Mouse (Mus musculus): Measurements from ENCODE around the gene Ccdc170.
"Not testable (repeated sequence)": the region's sequence is repeated elsewhere in the genome, so short reads cannot be mapped to it uniquely, and the experiment has no call there.

Ccdc170 gene

DNA sequence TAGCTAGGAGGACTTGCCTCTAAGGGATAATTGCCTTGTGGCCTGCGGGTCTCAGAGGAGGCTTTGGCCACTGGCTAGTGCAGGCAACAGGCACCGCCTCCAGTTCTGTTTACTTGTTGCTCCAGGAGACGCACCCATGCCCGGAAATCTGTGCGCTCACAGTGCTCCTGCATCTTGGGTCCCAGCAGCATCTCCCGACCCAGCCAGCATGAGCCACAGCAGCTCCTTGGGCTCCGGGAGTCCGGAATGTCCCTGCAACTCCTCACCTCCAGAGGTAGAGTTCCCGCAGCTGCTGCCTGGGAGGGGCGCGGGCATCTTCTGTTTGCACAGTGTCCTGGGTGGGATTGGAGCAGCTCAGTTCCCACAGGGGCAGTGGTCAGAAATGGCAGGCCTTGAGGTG is at the start of gene Ccdc170:
Ccdc170 (plus strand) TSS at position 148 of the 400 bp plus-strand sequence.
- DNase-seq: no peak

DNA sequence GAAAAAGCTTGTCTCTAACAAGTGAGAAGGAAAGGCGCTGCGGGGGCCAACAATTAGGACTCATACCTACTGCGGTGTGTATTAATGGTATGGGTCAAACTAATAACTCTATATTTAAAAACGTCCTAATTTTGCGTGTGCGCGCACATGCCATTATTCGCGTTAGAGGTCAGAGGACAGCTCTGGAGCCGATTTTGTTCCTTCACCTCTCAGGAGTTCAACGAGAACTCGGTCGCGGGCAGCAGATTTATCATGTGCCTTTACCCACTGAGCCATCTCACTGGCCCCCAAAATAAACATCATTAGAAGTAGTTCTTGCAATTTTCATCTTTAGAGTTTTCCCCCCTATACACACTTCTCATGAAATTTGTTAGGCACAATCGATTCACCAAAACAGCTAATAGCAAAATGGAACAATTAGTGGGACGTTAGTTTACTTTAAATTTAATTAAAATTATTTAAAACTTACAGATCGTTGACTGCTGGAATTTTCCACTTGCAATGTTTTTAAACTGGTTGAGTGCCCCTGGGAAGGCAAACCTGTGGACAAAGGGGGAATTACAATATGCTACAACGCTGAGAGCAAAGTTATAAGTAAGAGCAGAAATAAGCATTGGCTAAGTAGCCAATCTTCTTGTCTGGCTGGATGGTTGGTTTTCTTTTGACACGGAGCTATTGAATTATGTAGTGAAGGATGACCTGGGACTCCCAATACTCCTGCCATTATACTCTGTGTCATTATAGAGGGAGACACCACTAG is 49.1 kb upstream of the Ccdc170 start:
- no peak for DNase-seq

GRCm38 (mm10) chr10:4433871-4434270 is 48.4 kb upstream of the Ccdc170 start:
- not testable (repeated sequence) for DNase-seq

DNA sequence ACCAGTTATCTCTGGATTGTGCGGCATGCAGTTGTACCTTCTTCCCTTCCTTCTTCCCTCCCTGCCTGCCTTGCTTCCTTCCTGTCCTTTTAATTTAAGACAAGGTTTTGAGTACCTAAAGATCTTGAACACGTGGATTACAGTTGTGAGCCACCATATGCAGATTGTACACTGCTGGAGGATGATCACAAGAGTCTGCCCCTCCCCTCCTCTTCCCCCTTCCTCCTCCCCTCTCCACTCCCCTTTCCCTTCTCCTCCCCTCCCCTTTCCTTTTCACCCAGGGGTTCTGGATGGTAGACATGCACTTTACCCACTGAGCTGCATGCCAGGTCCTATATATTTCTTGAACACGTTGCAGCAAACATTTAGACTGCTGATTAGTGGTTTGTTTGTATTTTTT is 46.9 kb upstream of the Ccdc170 start:
- no peak for DNase-seq

- no peak for DNase-seq
These were observed 25.9 kb upstream of the Ccdc170 start for GRCm38 (mm10) chr10:4456409-4456808.

- no peak for DNase-seq
These were observed 22.1 kb upstream of the Ccdc170 start for GRCm38 (mm10) chr10:4460201-4460600.

DNA sequence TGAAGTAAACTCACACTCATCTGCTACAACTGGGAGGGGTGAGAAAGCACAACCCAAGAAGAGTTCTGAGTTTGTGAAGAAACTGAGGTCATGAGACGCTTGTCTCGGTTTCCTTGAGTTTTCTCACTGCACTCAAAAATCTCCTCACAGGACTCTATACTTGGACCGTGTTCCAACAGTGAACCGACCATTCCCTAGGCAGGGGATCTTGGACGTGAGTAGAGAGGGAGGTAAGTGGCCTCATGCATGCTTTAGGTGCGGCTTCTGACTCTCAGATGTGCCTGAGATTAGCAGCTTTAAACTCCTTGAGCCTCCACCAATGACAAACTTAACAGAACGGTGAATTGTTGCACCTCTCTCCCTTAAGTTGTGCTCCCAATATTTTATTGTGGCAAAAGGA is 16.5 kb upstream of the Ccdc170 start:
- DNase-seq: no peak

GRCm38 (mm10) chr10:4469406-4469805 is 12.9 kb upstream of the Ccdc170 start:
- no peak for DNase-seq

DNA sequence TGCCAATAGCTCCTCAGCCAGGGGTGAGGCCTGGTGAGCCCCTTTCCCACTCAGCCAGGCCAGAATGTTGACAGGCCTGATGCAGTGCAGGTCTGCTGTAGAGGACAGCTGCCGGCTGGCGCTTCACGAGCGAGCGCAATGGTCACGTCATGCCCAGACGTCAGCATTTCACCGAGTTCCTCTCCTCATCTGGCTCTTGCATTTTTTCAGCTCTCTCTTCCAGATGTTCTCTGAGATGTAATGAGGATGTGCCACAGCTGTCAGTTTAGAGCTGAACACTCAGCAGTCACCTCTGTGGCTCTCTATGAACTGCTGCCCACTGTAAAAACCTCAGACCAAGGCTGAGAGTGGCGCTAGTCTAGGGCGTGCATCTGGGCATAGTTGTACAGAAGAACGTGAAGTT is 8.7 kb upstream of the Ccdc170 start:
- no peak for DNase-seq

DNA sequence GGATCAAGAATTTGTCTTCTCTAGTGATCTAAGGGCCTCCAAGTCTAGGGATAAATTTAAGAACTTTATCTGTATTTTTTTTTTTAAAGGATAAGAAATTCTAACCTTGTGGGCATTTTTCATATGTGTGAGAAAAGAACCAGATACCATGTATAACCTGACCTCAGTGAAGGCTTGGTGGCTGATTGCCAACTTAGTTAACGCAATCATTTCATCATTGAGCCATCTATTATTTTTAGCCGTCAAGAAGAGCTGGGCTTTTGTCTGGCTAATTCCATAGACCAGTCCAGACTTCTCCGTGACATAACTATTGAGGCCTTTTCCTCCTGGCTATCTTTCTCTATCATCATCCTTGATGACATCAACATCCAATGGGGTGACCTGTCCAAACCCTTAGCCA is 6.9 kb upstream of the Ccdc170 start:
- no peak for DNase-seq

DNA sequence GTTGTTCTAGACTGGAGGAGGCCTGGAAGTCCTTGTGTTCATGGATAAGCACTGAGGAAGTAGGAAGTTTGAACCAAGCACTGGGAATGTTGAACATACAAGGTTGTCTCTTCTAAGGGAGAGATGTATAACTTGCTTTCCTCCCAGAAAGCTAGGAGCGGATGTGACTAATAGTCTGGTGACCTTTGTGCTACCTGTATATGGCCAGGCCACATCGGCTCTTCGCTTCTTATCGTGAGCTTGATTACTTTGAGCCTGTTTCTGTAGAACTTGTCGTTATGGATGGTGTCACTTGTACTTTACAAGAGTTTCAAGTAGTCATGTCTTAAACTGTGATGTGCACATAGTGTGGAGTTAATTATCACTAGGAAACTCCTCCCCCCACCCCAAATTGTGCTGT is 5.7 kb upstream of the Ccdc170 start:
- DNase-seq: no peak

DNA sequence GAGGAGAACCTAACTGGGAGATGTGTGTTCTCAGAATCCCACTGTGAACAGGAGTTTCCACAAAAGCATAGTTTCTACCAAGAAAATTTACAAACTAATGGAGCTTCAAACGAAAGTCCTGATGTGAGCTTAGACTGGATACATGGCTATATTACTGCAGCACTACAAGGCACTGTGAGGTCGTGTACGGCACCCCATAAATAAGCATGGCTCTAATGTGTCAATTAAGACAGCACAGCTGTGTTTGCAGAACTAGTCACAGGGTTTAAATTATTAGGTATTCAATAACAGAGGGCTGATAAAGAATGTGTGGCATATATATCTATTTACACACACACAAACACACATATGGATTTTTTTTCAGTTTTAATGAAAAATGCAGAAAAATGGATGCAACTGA is 1.4 kb upstream of the Ccdc170 start:
- DNase-seq: no peak

DNA sequence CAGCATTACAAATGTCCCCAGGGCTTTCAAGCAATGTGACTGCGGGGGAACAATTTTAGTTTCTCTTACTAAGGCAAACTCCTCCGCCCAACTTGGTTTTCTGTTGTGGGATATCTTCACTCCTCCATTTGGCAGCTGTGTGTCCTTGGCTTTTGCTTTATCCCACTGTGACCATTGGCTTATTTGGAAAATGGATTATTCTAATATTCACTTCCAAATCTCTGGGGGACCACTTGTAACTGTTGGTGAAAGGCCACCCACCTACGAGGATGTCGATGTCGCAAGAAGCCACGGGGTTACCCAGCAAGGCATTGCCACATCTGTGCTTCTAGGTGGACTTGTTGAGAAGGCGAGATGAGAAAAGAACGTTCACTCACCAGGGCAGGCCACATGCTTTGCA is 607 bp upstream of the Ccdc170 start:
- DNase-seq: no peak

DNA sequence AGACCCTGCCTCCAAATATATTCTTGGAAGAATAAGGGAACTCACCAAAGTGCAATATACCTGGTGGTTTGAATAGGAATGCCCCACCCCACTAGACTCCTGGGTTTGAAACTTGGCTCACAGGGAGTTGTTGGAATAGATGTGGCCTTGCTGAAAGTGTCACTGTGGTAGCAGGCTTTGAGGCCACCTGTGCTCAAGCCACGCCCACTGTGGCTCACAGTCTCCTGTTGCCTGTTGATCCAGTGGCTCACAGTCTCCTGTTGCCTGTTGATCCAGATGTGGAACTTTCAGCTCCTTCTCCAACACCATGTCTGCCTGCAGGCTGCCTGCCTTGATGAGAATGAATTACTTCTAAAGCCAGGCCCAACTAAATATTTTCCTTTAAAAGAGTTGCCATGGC is 1.5 kb downstream of the Ccdc170 start:
- DNase-seq: no peak

- DNase-seq: no peak
These were observed 2.7 kb downstream of the Ccdc170 start for GRCm38 (mm10) chr10:4484986-4485385.

- DNase-seq: no peak
These were observed 7.6 kb downstream of the Ccdc170 start for GRCm38 (mm10) chr10:4489865-4490264.

DNA sequence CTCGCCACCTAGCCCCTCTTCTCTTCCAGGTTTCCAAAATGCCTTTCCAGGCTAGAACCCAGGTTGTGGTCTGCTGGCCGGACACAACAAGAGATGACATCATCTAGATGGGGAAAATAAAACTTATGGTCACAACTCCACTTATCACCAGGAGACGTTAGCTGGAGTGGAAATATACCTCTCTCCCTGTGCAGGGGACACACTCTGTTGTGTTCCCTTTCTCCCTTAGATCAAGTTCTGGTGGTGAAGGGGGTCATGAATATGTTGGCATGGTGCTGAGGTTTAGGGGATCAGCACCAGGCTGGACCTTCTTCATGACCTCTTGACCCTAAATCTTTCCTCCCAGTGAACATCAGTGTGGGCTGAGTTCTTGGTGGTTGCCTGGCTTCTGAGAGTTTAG is 9.0 kb downstream of the Ccdc170 start:
- DNase-seq: no peak

GRCm38 (mm10) chr10:4492045-4492444 is 9.7 kb downstream of the Ccdc170 start:
- DNase-seq: no peak

GRCm38 (mm10) chr10:4492909-4493308 is 10.6 kb downstream of the Ccdc170 start:
- no peak for DNase-seq

DNA sequence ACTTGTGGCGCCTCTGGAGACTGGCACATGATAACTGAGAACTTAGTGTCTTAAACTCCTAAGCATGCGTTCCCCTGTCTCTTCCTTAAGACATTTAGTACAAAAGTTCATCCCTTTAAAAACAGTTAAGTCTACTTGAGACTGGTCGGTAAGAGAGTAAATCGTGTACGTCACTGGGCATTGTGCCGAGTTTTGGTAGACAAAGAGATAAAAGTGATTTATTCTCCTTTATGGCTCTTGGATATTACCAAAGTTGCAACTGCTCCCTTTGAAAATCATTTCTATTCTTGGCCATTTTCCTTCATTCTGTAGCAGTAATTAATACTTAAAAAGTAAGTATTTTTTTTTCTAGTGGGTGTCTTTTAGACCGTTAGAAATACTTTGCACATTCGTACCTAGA is 20.9 kb downstream of the Ccdc170 start:
- no peak for DNase-seq

DNA sequence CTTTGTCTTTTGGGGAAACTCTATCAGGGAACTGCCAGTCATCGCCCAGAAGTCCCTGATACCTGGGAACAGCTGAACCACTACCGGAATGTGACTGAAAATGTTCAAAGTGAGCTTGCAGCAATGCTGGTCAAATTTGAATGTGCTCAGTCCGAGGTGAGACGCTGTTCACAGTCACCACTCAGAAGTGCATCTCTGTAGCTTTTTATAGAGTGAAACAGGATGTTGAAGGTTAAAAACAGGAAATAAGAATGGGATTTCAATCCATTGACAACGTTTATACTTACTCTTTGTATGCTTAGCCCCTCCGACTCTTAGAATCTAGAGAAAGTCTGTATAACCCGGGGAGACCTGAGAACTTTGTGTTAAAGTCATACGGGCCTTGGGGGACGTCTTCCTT is 30.4 kb downstream of the Ccdc170 start:
- no peak for DNase-seq

GRCm38 (mm10) chr10:4517614-4518013 is 35.3 kb downstream of the Ccdc170 start:
- no peak for DNase-seq

- no peak for DNase-seq
These were observed 37.3 kb downstream of the Ccdc170 start for GRCm38 (mm10) chr10:4519645-4520044.

DNA sequence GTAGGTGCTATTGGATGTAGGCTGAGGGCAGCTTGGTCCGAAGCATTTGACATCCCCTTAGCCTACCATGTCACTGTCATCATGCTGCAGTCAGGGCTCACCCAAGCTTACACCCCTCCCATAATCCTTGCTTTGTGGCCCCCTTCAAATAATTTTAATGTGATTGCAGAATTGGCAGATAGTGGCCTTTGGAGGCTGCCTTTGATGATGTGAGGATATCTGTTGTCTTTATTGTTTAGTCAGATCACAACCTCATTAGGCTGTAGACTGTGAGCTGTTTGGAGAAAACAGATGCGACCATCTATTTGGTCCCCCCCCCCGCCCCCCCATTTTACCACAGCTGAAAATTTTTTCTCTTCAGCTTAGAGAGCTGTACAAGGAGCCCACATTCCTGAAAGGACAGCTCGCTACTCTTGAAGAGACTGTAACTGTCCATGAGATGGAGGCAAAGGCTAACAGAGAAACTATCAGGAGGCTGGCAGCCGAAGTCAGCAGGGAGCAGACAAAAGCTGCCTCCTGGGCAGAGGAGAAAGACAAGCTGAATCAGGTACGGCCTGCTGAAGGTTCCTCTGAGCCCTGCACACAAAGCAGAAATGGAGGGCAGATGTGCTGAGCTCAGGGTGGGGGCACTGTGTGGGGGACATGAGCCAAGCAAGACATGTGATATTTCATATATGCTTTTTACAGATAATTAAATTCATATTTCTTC is 38.2 kb downstream of the Ccdc170 start:
- DNase-seq: no peak

GRCm38 (mm10) chr10:4522116-4522515 is 39.8 kb downstream of the Ccdc170 start:
- no peak for DNase-seq
